In genomic region chr12:108305812-108306794, GRCm38 (mm10) we compare ENCODE assay signal across 8 mouse cellular contexts. TPM values are rescaled to one million over a fixed set of nuclear protein-coding genes. Genes with fewer than 3 reads are reported as not detected.
DNase-seq lines count a peak whose midpoint lies in the region; ATAC-seq and TF ChIP-seq lines count a peak whose summit lies in the region.

TSS of gene Hhipl1 (plus strand) at chr12:108306270.

- H3K4me2 ChIP-seq in embryonic facial prominence, embryonic 14.5 days (ENCODE audit: low read depth, low read length): peak within 1 kb of the TSS; percentile 98
- H3K4me2 ChIP-seq in limb, embryonic 14.5 days (replicated peaks; ENCODE audit: low read depth, low read length, severe bottlenecking): peak within 1 kb of the TSS; percentile 96
- H3K4me2 ChIP-seq in neural tube, embryonic 14.5 days (ENCODE audit: low read depth, low read length): peak within 1 kb of the TSS; percentile 98

- 6% methylated on average over 35 of the region's 67 CpGs for WGBS in embryonic facial prominence, embryonic 14.5 days
- 4% methylated on average over 67 of the region's 67 CpGs for WGBS in hindbrain, embryonic 10.5 days
- WGBS in limb, embryonic 14.5 days: 4% methylated on average over 56 of the region's 67 CpGs
- WGBS in neural tube, embryonic 14.5 days: 4% methylated on average over 67 of the region's 67 CpGs

- peak; percentile 56; the same call in 1 of the 2 replicates for ATAC-seq in embryonic facial prominence, embryonic 14.5 days (ENCODE audit: low read depth)
- peak; percentile 68 for ATAC-seq in limb, embryonic 14.5 days (ENCODE audit: low FRiP score, low read depth)
- ATAC-seq in neural tube, embryonic 14.5 days (ENCODE audit: low read depth): peak; percentile 66; the same call in 1 of the 2 replicates

- no peak for TF ChIP-seq POLR2A in limb, embryonic 14.5 days (IDR thresholded peaks at IDR 0.05; ENCODE audit: borderline replicate concordance, extremely low read depth, insufficient read depth, insufficient read length)

- TF ChIP-seq CTCF in C2C12 (IDR thresholded peaks at IDR 0.05; ENCODE audit: control insufficient read depth, insufficient read depth, insufficient read length): no peak

- H3K79me3 ChIP-seq in C2C12 (ENCODE audit: low read depth): no peaks in the 10 kb centered on the region

- H3K4me3 ChIP-seq in C2C12 (ENCODE audit: insufficient read depth, poor library complexity, severe bottlenecking): peak within 1 kb of the TSS; percentile 32
- peak within 1 kb of the TSS; percentile 57 for H3K4me3 ChIP-seq in embryonic facial prominence, embryonic 14.5 days (ENCODE audit: low read depth, low read length)
- peak within 1 kb of the TSS; percentile 73 for H3K4me3 ChIP-seq in hindbrain, embryonic 10.5 days
- peak within 1 kb of the TSS; percentile 62 for H3K4me3 ChIP-seq in limb, embryonic 14.5 days (replicated peaks; ENCODE audit: low read length)
- H3K4me3 ChIP-seq in neural tube, embryonic 14.5 days (ENCODE audit: low read depth, low read length): peak within 1 kb of the TSS; percentile 45

- H3ac ChIP-seq in C2C12 (ENCODE audit: control insufficient read depth, insufficient read length, low read depth): peak within 1 kb of the TSS; percentile 95

- H3K4me1 ChIP-seq in embryonic facial prominence, embryonic 14.5 days (ENCODE audit: control insufficient read depth, insufficient read depth, low read length): no peaks in the 10 kb centered on the region; the same call in 1 of the 2 replicates
- H3K4me1 ChIP-seq in hindbrain, embryonic 10.5 days (replicated peaks): peaks cover 71% of the 10 kb centered on the region
- H3K4me1 ChIP-seq in limb, embryonic 14.5 days (ENCODE audit: control insufficient read depth, insufficient read depth, low read length): peaks cover 12% of the 10 kb centered on the region; the same call in 1 of the 2 replicates
- peaks cover 3% of the 10 kb centered on the region; the same call in 1 of the 2 replicates for H3K4me1 ChIP-seq in neural tube, embryonic 14.5 days (ENCODE audit: control insufficient read depth, insufficient read depth, low read length)

- no peaks in the 10 kb centered on the region for H3K79me2 ChIP-seq in C2C12 (ENCODE audit: control insufficient read depth, insufficient read depth)

- no peaks in the 10 kb centered on the region for H3K27me3 ChIP-seq in C2C12 (ENCODE audit: control insufficient read depth, insufficient read depth, insufficient read length)
- peaks cover 28% of the 10 kb centered on the region for H3K27me3 ChIP-seq in embryonic facial prominence, embryonic 14.5 days (replicated peaks; ENCODE audit: control insufficient read depth, insufficient read depth, low read length)
- H3K27me3 ChIP-seq in hindbrain, embryonic 10.5 days (ENCODE audit: insufficient read depth, poor library complexity, severe bottlenecking): peaks cover 59% of the 10 kb centered on the region
- H3K27me3 ChIP-seq in limb, embryonic 14.5 days (ENCODE audit: control insufficient read depth, insufficient read depth, low read length): peaks cover 5% of the 10 kb centered on the region; the same call in 1 of the 2 replicates
- no peaks in the 10 kb centered on the region for H3K27me3 ChIP-seq in neural tube, embryonic 14.5 days (ENCODE audit: control insufficient read depth, insufficient read depth, low read length)

- H3K36me3 ChIP-seq in C2C12 (ENCODE audit: control insufficient read depth, insufficient read depth): no peaks in the 10 kb centered on the region
- H3K36me3 ChIP-seq in embryonic facial prominence, embryonic 14.5 days (ENCODE audit: control insufficient read depth, insufficient read depth, low read length): no peaks in the 10 kb centered on the region
- no peaks in the 10 kb centered on the region for H3K36me3 ChIP-seq in hindbrain, embryonic 10.5 days
- H3K36me3 ChIP-seq in limb, embryonic 14.5 days (ENCODE audit: control insufficient read depth, insufficient read depth, low read length): no peaks in the 10 kb centered on the region
- no peaks in the 10 kb centered on the region for H3K36me3 ChIP-seq in neural tube, embryonic 14.5 days (ENCODE audit: control insufficient read depth, insufficient read depth, low read length)

- H3K9ac ChIP-seq in embryonic facial prominence, embryonic 14.5 days (ENCODE audit: low read depth, low read length): peak within 1 kb of the TSS; percentile 73
- peak within 1 kb of the TSS; percentile 70 for H3K9ac ChIP-seq in limb, embryonic 14.5 days (ENCODE audit: low read depth, low read length, severe bottlenecking)
- H3K9ac ChIP-seq in neural tube, embryonic 14.5 days (replicated peaks; ENCODE audit: low read depth, low read length): peak within 1 kb of the TSS; percentile 74

- DNase-seq in adrenal gland, adult 2 months: peak; percentile 59
- DNase-seq in adrenal gland, adult 8-10 months: no peak
- peak; percentile 56 for DNase-seq in embryonic facial prominence, embryonic 14.5 days (ENCODE audit: low spot score)
- DNase-seq in hindbrain, embryonic 10.5 days (ENCODE audit: low spot score): peak; percentile 71
- DNase-seq in limb, embryonic 14.5 days (ENCODE audit: low spot score): no peak
- no peak for DNase-seq in B cell, adult 2 months

- H3K27ac ChIP-seq in embryonic facial prominence, embryonic 14.5 days (replicated peaks; ENCODE audit: low read depth, low read length): no peak within 1 kb of the TSS
- H3K27ac ChIP-seq in hindbrain, embryonic 10.5 days: peak within 1 kb of the TSS; percentile 94
- no peak within 1 kb of the TSS for H3K27ac ChIP-seq in limb, embryonic 14.5 days (replicated peaks; ENCODE audit: low read depth, low read length)
- no peak within 1 kb of the TSS for H3K27ac ChIP-seq in neural tube, embryonic 14.5 days (ENCODE audit: low read depth, low read length)

- no peaks in the 10 kb centered on the region for H3K9me3 ChIP-seq in embryonic facial prominence, embryonic 14.5 days (ENCODE audit: control insufficient read depth, low read length)
- H3K9me3 ChIP-seq in hindbrain, embryonic 10.5 days: no peaks in the 10 kb centered on the region
- no peaks in the 10 kb centered on the region for H3K9me3 ChIP-seq in limb, embryonic 14.5 days (ENCODE audit: control insufficient read depth, low read length)
- no peaks in the 10 kb centered on the region for H3K9me3 ChIP-seq in neural tube, embryonic 14.5 days (ENCODE audit: control insufficient read depth, low read length)

TF ChIP-seq in C2C12, 6 proteins besides CTCF, POLR2A, EP300 and RAD21:
- TF ChIP-seq FOSL1 (IDR thresholded peaks at IDR 0.05; ENCODE audit: insufficient read depth, low read length, poor library complexity, severe bottlenecking) (no peak), USF1 (IDR thresholded peaks at IDR 0.05; ENCODE audit: low read depth) (no peak), MYOD1 (IDR thresholded peaks at IDR 0.05; ENCODE audit: control insufficient read depth, insufficient read length, low read depth) (no peak), CEBPB (IDR thresholded peaks at IDR 0.05; ENCODE audit: low read depth) (no peak), MAX (IDR thresholded peaks at IDR 0.05) (no peak)
TF ChIP-seq in C2C12: peak in this region for 0.

RNA-seq across cellular contexts. Expression of gene Hhipl1, which starts in this region (rescaled TPM):
- under 1 TPM; 0.69 to 0.76 TPM for total RNA-seq in adrenal gland, adult 2 months (2021)
- polyA plus RNA-seq in adrenal gland, adult 2 months (2012; rRNA removed): 0.85 and 1.4 TPM in 2 replicates
- total RNA-seq in adrenal gland, adult 8-10 months (2022): 1 to 10 TPM in 3 of 4 experiments, under 1 TPM in 1; 0.81 to 1.9 (median 1.5) TPM
- 1.6 TPM for polyA plus RNA-seq in C2C12 (2012; fragmentation: generic; extraction: Trizol)
- 0.58 and 0.64 TPM in 2 replicates for polyA plus RNA-seq in embryonic facial prominence, embryonic 14.5 days (2014; fragmentation: Nextera tagmentation; extraction: Ambion mirVana)
- 3.0 and 3.2 TPM in 2 replicates for polyA plus RNA-seq in hindbrain, embryonic 10.5 days (2016; fragmentation: Nextera tagmentation; extraction: Ambion mirVana)
- polyA plus RNA-seq in limb, embryonic 14.5 days (2012; rRNA removed): 2.7 and 3.0 TPM in 2 replicates
- polyA plus RNA-seq in limb, embryonic 14.5 days (2014; fragmentation: Nextera tagmentation; extraction: Ambion mirVana): 0.58 and 1.5 TPM in 2 replicates
- 2.0 and 2.3 TPM in 2 replicates for polyA plus RNA-seq in neural tube, embryonic 14.5 days (2014; fragmentation: Nextera tagmentation; extraction: Ambion mirVana)

Comparison
In these comparisons a context has a peak if more than half of its experiments do, and no peak if none do; other contexts are left out.
1. DNase-seq: peak in adrenal gland, adult 2 months (single experiment) and hindbrain, embryonic 10.5 days (single experiment); none in adrenal gland, adult 8-10 months (single experiment), limb, embryonic 14.5 days (single experiment) and B cell, adult 2 months (0 of 2).
2. Peak in DNase-seq, ATAC-seq, H3K4me3 ChIP-seq, H3K9ac ChIP-seq and H3K4me2 ChIP-seq in embryonic facial prominence, embryonic 14.5 days; RNA of the gene not detected or under 1 TPM.
3. Peak in every context shown above with its lines, with median percentiles within 50 percentile points of each other: H3K4me3 ChIP-seq, ATAC-seq, H3K4me2 ChIP-seq and H3K9ac ChIP-seq.